Mouse (Mus musculus) CD4-positive, CD25-positive, alpha-beta regulatory T cell, adult 4 months (primary cell): Measurements from ENCODE around the gene Pfdn2. TPM values are rescaled to one million over a fixed set of nuclear protein-coding genes. Genes with fewer than 3 reads are reported as not detected.
"Not testable (repeated sequence)": the region's sequence is repeated elsewhere in the genome, so short reads cannot be mapped to it uniquely, and the experiment has no call there.

Source experiments
- ATAC-seq: one replicate; pipeline ENCODE4 v1.8.0; 2017
- polyA plus RNA-seq, 2 experiments: library from polyadenylated mRNA; unstranded; fragments of 100-300 nt; shearing (Covaris generic); gene quantifications; one replicate each; pipeline ENCODE4 v1.2.1; 2017

Gene Pfdn2
- 10 to 100 TPM; 69.6 to 75.8 TPM for polyA plus RNA-seq

- peak; percentile 95 for ATAC-seq
Measured at GRCm38 (mm10) chr1:171345225-171346094, at the start of gene Pfdn2, which contains the start of gene Nit1. Pfdn2 (plus strand) TSS chr1:171345670. Nit1 (minus strand) TSS chr1:171345646.

DNA sequence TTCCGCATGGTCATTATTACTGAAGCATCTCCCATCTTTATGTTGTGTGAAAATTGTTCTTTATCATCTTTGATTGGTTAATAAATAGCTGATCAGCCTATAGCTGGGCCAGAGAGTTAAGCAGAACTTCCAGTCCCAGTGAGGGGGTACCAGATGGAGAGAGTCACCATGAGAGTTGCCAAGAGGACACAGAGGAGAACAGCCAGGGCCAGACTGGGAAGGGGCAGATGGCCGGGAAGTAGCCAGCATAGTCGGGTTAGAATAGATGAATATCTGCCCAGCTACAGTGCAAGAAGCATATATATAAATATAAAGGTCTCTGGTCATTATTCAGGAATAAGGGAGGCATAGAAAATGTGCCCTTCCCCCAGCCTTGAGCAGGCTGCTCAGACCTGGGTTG lies 47.2 kb upstream of the Pfdn2 start:
- ATAC-seq: no peak

DNA sequence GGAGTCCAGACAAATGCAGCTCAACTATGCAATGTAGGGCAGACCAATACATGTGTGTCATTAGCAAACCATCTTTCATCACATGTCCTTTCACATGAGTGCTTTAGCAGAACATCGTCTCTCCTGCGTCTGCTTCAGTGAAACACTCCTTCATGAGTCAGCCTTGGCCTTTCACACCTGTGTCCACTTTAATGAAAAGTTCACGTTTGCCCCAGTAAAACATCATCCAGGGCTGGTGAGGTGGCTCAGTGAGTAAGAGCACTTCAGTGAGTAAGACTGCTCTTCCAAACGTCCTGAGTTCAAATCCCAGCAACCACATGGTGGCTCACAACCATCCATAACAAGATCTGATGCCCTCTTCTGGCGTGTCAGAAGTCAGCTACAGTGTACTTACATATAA lies 39.3 kb upstream of the Pfdn2 start:
- not testable (repeated sequence) for ATAC-seq

DNA sequence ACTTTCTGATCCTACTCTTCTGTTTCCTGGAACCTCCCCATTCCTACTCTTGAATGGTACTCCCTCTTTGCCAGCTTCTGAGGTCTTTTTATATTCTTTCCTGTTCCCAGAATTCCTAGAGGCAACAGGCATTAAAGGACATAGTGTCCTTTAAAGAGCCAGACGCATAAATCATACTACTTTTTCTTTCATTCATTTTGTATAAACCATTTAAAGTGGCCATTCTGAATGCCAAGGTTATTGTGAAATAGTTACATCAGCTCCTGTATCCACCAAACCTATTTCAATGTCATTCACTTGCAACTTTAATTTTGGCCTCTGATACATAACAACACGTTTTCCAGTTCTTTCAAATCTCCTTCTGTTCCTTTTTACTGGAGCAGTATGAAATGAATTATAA lies 36.1 kb upstream of the Pfdn2 start:
- ATAC-seq: no peak

DNA sequence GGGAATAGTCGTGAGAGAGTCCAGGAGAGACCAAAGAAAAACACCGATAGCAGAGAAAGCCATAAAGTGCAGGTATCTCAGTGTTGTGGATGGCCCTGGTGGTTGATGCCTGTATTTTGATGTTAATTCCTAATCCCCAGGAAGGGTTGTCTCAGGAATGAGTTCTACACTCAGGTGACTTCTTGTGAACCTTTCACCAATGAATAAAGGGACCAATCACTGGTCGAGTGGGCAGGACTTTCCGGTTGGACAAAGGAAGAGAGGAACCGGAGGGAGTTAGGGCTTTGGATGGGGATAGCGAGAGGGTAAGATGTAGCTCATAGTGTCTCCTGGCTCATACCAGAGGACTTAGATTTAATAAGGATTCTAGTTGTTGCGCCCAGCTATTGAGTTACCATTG lies 25.7 kb upstream of the Pfdn2 start:
- no peak for ATAC-seq

DNA sequence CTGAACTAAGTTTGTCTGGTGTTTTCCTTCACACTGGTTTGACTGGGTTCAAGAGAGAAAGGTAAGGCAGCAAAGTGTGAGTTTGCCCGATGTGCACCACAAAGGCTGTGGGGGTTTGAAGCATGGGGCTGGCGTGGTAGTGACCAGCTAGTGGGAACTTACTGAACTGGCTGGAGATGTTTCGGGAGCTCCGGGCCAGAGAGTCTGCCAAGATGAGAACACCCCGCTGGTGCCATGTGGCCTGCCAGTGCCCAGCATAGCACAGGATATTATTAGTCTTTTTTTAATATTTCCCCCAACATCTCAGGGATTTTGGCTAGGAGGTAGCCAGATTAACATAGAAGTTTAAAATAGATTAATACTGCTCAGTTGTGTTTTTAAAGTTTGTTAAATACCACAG lies 25.3 kb upstream of the Pfdn2 start:
- ATAC-seq: no peak

- ATAC-seq: peak; percentile 81
Measured at GRCm38 (mm10) chr1:171321415-171321814, 24.1 kb upstream of the Pfdn2 start.

DNA sequence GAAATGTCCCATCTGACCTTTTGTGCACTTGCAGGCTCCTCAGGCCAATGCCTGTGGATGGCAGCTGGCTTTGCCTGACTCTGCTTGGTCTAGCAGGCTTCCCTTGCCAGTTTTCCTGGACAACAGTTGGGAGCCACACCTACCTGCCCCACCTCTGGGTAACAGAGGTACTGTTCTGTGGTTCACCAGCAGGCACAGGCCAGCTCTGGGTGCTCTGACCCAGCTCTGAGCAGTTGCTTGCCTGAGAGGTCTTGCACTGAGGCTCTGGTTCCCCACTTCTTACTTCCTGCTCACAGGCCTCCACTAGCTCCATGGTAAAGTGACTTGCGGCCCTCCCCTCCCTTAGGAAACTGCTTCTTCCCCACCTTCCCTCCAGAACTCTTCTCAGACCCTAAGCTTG lies 23.5 kb upstream of the Pfdn2 start:
- no peak for ATAC-seq

GRCm38 (mm10) chr1:171325571-171325970 lies 19.9 kb upstream of the Pfdn2 start:
- ATAC-seq: no peak

GRCm38 (mm10) chr1:171326588-171326987 lies 18.9 kb upstream of the Pfdn2 start:
- ATAC-seq: not testable (repeated sequence)

GRCm38 (mm10) chr1:171328244-171328643 lies 17.2 kb upstream of the Pfdn2 start:
- ATAC-seq: no peak

- ATAC-seq: peak; percentile 93
Measured at GRCm38 (mm10) chr1:171328839-171329432, 16.5 kb upstream of the Pfdn2 start, which contains the start of gene Dedd. Dedd (plus strand) TSS chr1:171329145.

- no peak for ATAC-seq
Measured at GRCm38 (mm10) chr1:171329433-171330215, 15.8 kb upstream of the Pfdn2 start.

DNA sequence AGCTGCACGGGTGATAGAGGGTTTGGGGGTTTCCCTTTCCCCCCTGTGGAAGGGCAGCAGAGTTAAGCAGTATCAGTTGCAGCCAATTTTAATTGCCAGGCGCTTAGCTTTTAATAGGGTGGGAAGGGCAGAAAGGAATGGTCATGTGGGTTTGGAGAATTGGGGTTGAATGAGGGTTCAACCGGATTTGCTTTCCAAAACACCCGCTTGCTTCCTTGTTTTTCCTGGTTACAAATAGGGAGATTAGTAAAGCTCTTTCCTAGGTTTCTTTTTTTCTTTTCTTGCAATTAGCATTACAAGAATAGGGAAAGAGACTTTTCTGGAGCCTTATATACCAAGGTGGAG lies 15.3 kb upstream of the Pfdn2 start:
- ATAC-seq: no peak

- no peak for ATAC-seq
Measured at GRCm38 (mm10) chr1:171342262-171343207, 2.9 kb upstream of the Pfdn2 start.

GRCm38 (mm10) chr1:171343922-171344677 lies 1.4 kb upstream of the Pfdn2 start:
- no peak for ATAC-seq

GRCm38 (mm10) chr1:171344715-171345114 lies 755 bp upstream of the Pfdn2 start:
- ATAC-seq: no peak

GRCm38 (mm10) chr1:171346095-171346450 lies 603 bp downstream of the Pfdn2 start:
- peak; percentile 32 for ATAC-seq

- no peak for ATAC-seq
Measured at GRCm38 (mm10) chr1:171348665-171349064, 3.2 kb downstream of the Pfdn2 start.

DNA sequence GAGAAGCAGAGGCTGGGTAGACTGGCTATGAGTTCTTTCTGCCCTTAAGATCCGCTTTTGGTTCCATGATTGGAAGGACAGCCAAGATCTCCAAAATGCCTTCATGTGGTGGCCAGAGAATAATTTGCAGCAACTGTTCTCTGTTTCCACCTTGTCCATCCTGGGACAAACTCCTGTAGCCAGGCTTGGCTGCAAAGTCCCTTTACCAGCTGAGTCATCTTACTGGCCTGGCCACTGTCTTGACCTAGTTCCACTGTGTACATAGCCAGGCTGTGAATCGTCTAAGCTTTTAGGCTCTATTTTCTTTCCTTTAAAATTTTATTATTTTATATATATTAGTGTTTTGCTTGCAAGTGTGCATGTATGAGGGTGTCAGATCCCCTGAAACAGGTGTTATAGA lies 3.7 kb downstream of the Pfdn2 start:
- ATAC-seq: no peak

DNA sequence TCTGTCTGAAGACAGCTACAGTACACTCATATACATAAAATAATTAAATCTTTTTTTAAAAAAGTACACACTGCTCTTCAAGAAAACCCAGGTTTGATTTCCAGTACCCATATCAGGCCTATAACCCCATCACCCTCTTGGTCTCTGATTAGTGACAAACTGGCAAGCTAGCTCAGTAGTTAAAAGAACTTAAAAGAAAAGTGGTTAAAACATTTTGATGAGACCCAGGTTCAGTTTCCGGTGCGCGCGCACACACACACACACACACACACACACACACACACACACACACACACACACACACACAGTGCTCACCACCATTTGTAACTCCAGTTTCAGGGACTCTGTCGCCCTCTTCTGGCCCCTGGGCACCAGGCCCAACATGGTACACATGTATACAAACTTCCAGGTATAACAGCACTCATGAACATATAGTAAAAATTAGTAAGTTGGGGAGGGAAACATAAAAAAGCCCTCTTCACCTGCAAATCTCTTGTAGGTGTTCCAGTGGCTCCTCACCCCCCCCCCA lies 10.4 kb downstream of the Pfdn2 start:
- peak; percentile 54 for ATAC-seq
